Mouse (Mus musculus) myocyte (in vitro differentiated cells): ENCODE data around the gene Cdk13. TPM values are rescaled to one million over a fixed set of nuclear protein-coding genes. Genes with fewer than 3 reads are reported as not detected.

Experiments used
- H3K27me3 ChIP-seq: one replicate; pipeline ENCODE4 v1.6.1; 2011; ENCODE audit not compliant: control insufficient read depth, insufficient read depth, insufficient read length
- H3K36me3 ChIP-seq: one replicate; pipeline ENCODE4 v1.6.1; 2011; ENCODE audit not compliant: control insufficient read depth, insufficient read depth
- H3K4me2 ChIP-seq: one replicate; pipeline ENCODE4 v1.6.1; 2011; ENCODE audit warnings: low read depth, control low read depth
- H3K4me3 ChIP-seq: one replicate; pipeline ENCODE4 v1.5.1; 2011; ENCODE audit warnings: mild to moderate bottlenecking, control low read depth, moderate library complexity
- H3K79me2 ChIP-seq: one replicate; pipeline ENCODE4 v1.6.1; 2011; ENCODE audit not compliant: control insufficient read depth, insufficient read depth
- H3ac ChIP-seq: one replicate; pipeline ENCODE4 v1.6.1; 2011; ENCODE audit not compliant: control insufficient read depth, insufficient read length
- CEBPB ChIP-seq: IDR thresholded peaks from 2 replicates; pipeline ENCODE4 v1.6.1; 2011; ENCODE audit warnings: mild to moderate bottlenecking, moderate library complexity; ENCODE audit not compliant: poor library complexity, insufficient read depth, severe bottlenecking
- E2F4 ChIP-seq: IDR thresholded peaks from one replicate; pipeline ENCODE4 v1.6.1; 2011; ENCODE audit warnings: mild to moderate bottlenecking, control low read depth, moderate library complexity; ENCODE audit not compliant: insufficient read depth
- MAX ChIP-seq: IDR thresholded peaks from one replicate; pipeline ENCODE4 v1.6.1; 2011; ENCODE audit warnings: low read depth, mild to moderate bottlenecking, control low read depth
- MYOD1 ChIP-seq, 3 experiments: IDR thresholded peaks; one replicate each; pipeline ENCODE4 v1.6.1; 2011; ENCODE audit warnings: control low read depth in 2 of 3, low read depth in 2 of 3, mild to moderate bottlenecking in 2 of 3, moderate library complexity in 1 of 3; ENCODE audit not compliant: insufficient read length in 2 of 3, control insufficient read depth in 1 of 3
- MYOG ChIP-seq, 3 experiments: IDR thresholded peaks; one replicate each; pipeline ENCODE4 v1.6.1; 2011; ENCODE audit warnings: control low read depth in 2 of 3, low read depth in 2 of 3, mild to moderate bottlenecking in 2 of 3; ENCODE audit not compliant: insufficient read length in 2 of 3, control insufficient read depth in 1 of 3, insufficient read depth in 1 of 3
- POLR2A ChIP-seq: IDR thresholded peaks from one replicate; pipeline ENCODE4 v1.6.1; 2011; ENCODE audit warnings: low read depth, mild to moderate bottlenecking, control low read depth, moderate library complexity; ENCODE audit not compliant: insufficient read length
- POLR2AphosphoS2 ChIP-seq: IDR thresholded peaks from one replicate; pipeline ENCODE4 v1.6.1; 2011; ENCODE audit warnings: low read depth, control low read depth; ENCODE audit not compliant: insufficient read length
- REST ChIP-seq: IDR thresholded peaks from one replicate; pipeline ENCODE4 v1.6.1; 2011; ENCODE audit warnings: mild to moderate bottlenecking, control low read depth, moderate library complexity; ENCODE audit not compliant: insufficient read depth, insufficient read length
- SRF ChIP-seq: IDR thresholded peaks from one replicate; pipeline ENCODE4 v1.6.1; 2011; ENCODE audit warnings: low read depth; ENCODE audit not compliant: control insufficient read depth, insufficient read length
- TCF12 ChIP-seq: IDR thresholded peaks from one replicate; pipeline ENCODE4 v1.6.1; 2011; ENCODE audit warnings: mild to moderate bottlenecking, control low read depth; ENCODE audit not compliant: poor library complexity, insufficient read depth, severe bottlenecking
- TCF3 ChIP-seq: IDR thresholded peaks from one replicate; pipeline ENCODE4 v1.6.1; 2011; ENCODE audit warnings: low read depth, control low read depth; ENCODE audit not compliant: insufficient read length
- USF1 ChIP-seq: IDR thresholded peaks from one replicate; pipeline ENCODE4 v1.6.1; 2011; ENCODE audit warnings: low read depth, mild to moderate bottlenecking, control low read depth, moderate library complexity
- polyA plus RNA-seq: library from polyadenylated mRNA; unstranded; fragments of >200 nt; fragmentation: generic; extraction: Trizol; gene quantifications from one replicate; pipeline ENCODE4 v1.2.1, GENCODE M21; 2012; ENCODE audit warnings: missing spikeins

Gene Cdk13
- polyA plus RNA-seq, result 11.6 TPM

- Histone ChIP-seq H3ac (peak within 1 kb of the TSS; percentile 99), H3K27me3 (no peaks in the 10 kb centered on the region), H3K36me3 (no peaks in the 10 kb centered on the region), H3K79me2 (peaks cover 34% of the 10 kb centered on the region), H3K4me3 (peak within 1 kb of the TSS; percentile 86), H3K4me2 (peak within 1 kb of the TSS; percentile 86)
- TF ChIP-seq TCF3 (no peak), REST (peak; percentile 1), CEBPB (no peak), MYOG (IDR thresholded peaks at IDR 0.05; ENCODE audit: control insufficient read depth in 1 of 3, insufficient read depth in 1 of 3, insufficient read length in 2 of 3, low read depth in 2 of 3) (peak in 1 of 3 experiments; percentile 15), MAX (no peak), SRF (peak; percentile 20), POLR2A (peak; percentile 95), USF1 (no peak), TCF12 (no peak), MYOD1 (IDR thresholded peaks at IDR 0.05; ENCODE audit: control insufficient read depth in 1 of 3, insufficient read length in 2 of 3, low read depth in 2 of 3) (peak in 1 of 3 experiments; percentile 27), E2F4 (no peak), POLR2AphosphoS2 (peak; percentile 96)
These were observed at the start of gene Cdk13 for GRCm38 (mm10) chr13:17804909-17805613. Gene Cdk13, minus strand, starts transcription at chr13:17805097.

DNA sequence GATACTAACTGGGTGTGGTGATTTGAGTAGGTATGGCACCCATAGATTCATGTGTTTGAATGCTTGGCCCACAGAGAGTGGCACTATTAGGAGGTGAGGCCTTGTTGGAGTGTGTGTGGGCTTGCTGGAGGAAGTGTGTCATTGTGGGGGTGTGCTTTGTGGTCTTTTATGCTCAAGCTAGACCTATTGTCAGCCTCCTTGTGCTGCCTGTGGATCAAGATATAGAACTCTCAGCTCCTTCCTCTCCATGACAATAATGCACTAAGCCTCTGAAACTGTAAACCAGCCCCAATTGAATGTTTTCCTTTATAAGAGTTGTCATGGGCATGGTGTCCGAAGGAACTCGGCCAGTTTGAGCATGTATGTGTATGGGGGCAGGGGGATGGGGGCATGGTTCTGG lies 38.4 kb upstream of the Cdk13 start:
- H3K4me3 ChIP-seq, result no peak overlapping the region
- TF ChIP-seq USF1, result no peak
- no peak for TF ChIP-seq TCF12
- TF ChIP-seq MYOD1 (IDR thresholded peaks at IDR 0.05; ENCODE audit: control insufficient read depth in 1 of 3, insufficient read length in 2 of 3, low read depth in 2 of 3), result no peak
- no peak for TF ChIP-seq REST
- TF ChIP-seq E2F4, result no peak
- no peak for TF ChIP-seq SRF
- H3K36me3 ChIP-seq, result no peaks in the 10 kb centered on the region
- no peaks in the 10 kb centered on the region for H3K79me2 ChIP-seq
- no peak overlapping the region for H3K4me2 ChIP-seq
- H3ac ChIP-seq, result no peak overlapping the region
- no peaks in the 10 kb centered on the region for H3K27me3 ChIP-seq

DNA sequence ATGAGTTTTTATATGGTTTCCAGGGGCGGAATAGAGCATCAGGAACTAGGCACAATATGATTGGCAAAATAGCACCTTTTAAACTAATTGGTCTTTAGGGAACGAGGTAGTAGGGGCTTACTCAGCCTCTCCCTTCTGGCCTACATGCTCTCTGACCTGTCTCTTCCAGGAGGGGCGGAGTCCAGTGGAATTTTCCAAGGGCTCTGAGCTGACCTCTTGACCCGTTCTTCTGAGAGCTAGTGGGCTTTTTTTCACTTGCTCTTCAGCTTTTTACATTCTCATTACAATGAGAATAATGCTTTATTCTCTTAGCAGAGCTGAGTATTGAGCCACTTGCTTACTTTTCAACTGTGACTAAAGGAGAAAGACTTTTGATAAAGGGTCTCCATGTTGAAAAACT lies 37.9 kb upstream of the Cdk13 start:
- H3K27me3 ChIP-seq, result no peaks in the 10 kb centered on the region
- no peaks in the 10 kb centered on the region for H3K36me3 ChIP-seq
- no peaks in the 10 kb centered on the region for H3K79me2 ChIP-seq
- no peak overlapping the region for H3ac ChIP-seq
- TF ChIP-seq SRF (no peak), MYOD1 (IDR thresholded peaks at IDR 0.05; ENCODE audit: control insufficient read depth in 1 of 3, insufficient read length in 2 of 3, low read depth in 2 of 3) (no peak), REST (no peak), TCF12 (no peak), E2F4 (no peak), TCF3 (no peak), POLR2AphosphoS2 (no peak), MAX (no peak), USF1 (no peak), POLR2A (no peak), CEBPB (no peak), MYOG (IDR thresholded peaks at IDR 0.05; ENCODE audit: control insufficient read depth in 1 of 3, insufficient read depth in 1 of 3, insufficient read length in 2 of 3, low read depth in 2 of 3) (no peak)
- H3K4me3 ChIP-seq, result no peak overlapping the region
- H3K4me2 ChIP-seq, result no peak overlapping the region

DNA sequence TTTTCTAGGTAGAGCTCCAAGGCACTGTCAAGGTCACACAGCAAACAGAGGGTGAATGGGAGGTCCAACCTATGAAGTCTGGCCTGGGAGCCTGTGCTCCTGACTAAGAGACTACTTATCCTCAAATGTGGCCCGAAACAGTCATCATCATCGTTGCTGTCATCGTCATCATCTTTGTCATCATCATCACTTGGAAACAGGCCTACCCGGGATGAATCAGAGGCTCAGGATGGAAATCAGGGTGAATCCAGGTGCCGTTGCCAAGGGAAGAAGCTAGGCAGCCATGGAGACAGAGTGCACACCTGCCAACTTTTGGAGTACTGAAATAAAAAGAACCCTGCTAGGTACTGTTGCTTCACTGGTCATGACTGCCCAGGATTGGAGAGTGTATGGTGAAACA lies 34.2 kb upstream of the Cdk13 start:
- no peak overlapping the region for H3ac ChIP-seq
- H3K27me3 ChIP-seq, result no peaks in the 10 kb centered on the region
- no peak for TF ChIP-seq CEBPB
- no peak for TF ChIP-seq TCF12
- no peak for TF ChIP-seq MAX
- TF ChIP-seq USF1, result no peak
- TF ChIP-seq POLR2AphosphoS2, result no peak
- no peak for TF ChIP-seq E2F4
- no peak for TF ChIP-seq SRF
- no peak for TF ChIP-seq TCF3
- no peak for TF ChIP-seq REST
- no peak for TF ChIP-seq MYOG (IDR thresholded peaks at IDR 0.05; ENCODE audit: control insufficient read depth in 1 of 3, insufficient read depth in 1 of 3, insufficient read length in 2 of 3, low read depth in 2 of 3)
- TF ChIP-seq POLR2A, result no peak
- TF ChIP-seq MYOD1 (IDR thresholded peaks at IDR 0.05; ENCODE audit: control insufficient read depth in 1 of 3, insufficient read length in 2 of 3, low read depth in 2 of 3), result no peak
- H3K4me2 ChIP-seq, result no peak overlapping the region
- no peaks in the 10 kb centered on the region for H3K79me2 ChIP-seq
- H3K36me3 ChIP-seq, result no peaks in the 10 kb centered on the region
- H3K4me3 ChIP-seq, result no peak overlapping the region
